ENCODE assay signal across 14 mouse cellular contexts in genomic region chr11:107103224-107103589, GRCm38 (mm10). TPM values are rescaled to one million over a fixed set of nuclear protein-coding genes. Genes with fewer than 3 reads are reported as not detected.
DNase-seq lines count a peak whose midpoint lies in the region; ATAC-seq and TF ChIP-seq lines count a peak whose summit lies in the region.
"Had no signal": no experiment of that assay in that cellular context is flagged by ENCODE, and none has a peak within 500 bp of the region (broad histone marks: within the 10 kb centered on the region; RNA-seq: fewer than 3 reads in every experiment).

No protein-coding gene starts in this region.

- intact Hi-C loops in heart, postnatal 10 days (cut with DNase I), result no loop called here

- no peak for TF ChIP-seq POLR2A in thymus, adult 2 months (IDR thresholded peaks at IDR 0.05; ENCODE audit: control insufficient read depth, extremely low read depth, insufficient read depth, low read length, poor library complexity)

- H3K9me3 ChIP-seq in heart, embryonic 16.5 days (replicated peaks; ENCODE audit: control insufficient read depth, low read length), result no peaks in the 10 kb centered on the region
- H3K9me3 ChIP-seq in intestine, embryonic 16.5 days (ENCODE audit: control insufficient read depth, low read length), result no peaks in the 10 kb centered on the region
- H3K9me3 ChIP-seq: embryonic facial prominence, embryonic 15.5 days; forebrain, embryonic 15.5 days; hindbrain, embryonic 12.5 days; limb, embryonic 12.5 days had no signal

- no peaks in the 10 kb centered on the region for H3K27me3 ChIP-seq in heart, embryonic 16.5 days (ENCODE audit: control insufficient read depth, insufficient read depth, low read length)
- H3K27me3 ChIP-seq in thymus, adult 2 months (ENCODE audit: control insufficient read depth, insufficient read depth, low read length), result no peaks in the 10 kb centered on the region
- H3K27me3 ChIP-seq in intestine, embryonic 16.5 days (replicated peaks; ENCODE audit: control insufficient read depth, insufficient read depth, low read length), result no peaks in the 10 kb centered on the region
- H3K27me3 ChIP-seq: embryonic facial prominence, embryonic 15.5 days; forebrain, embryonic 15.5 days; hindbrain, embryonic 12.5 days; limb, embryonic 12.5 days had no signal

- H3K9ac ChIP-seq in heart, embryonic 16.5 days (ENCODE audit: low read length), result no peak overlapping the region
- H3K9ac ChIP-seq in intestine, embryonic 16.5 days (ENCODE audit: low read depth, low read length), result no peak overlapping the region
- H3K9ac ChIP-seq: embryonic facial prominence, embryonic 15.5 days; forebrain, embryonic 15.5 days; hindbrain, embryonic 12.5 days; limb, embryonic 12.5 days had no signal

- no peak for DNase-seq in heart, postnatal 10 days
- no peak for DNase-seq in thymus, adult 2 months
- no peak for DNase-seq in thymus, postnatal 25 days
- DNase-seq in cerebellum, adult 9-11 months, result no peak
- no peak for DNase-seq in spleen, postnatal 14 days (ENCODE audit: low spot score in 2 of 2)
- no peak for DNase-seq in embryo, embryonic 11 days
- DNase-seq: adrenal gland, postnatal 25 days; kidney, postnatal 14 days had no signal

- 47% methylated on average over 2 of the region's 2 CpGs for WGBS in heart, embryonic 16.5 days
- WGBS in thymus, adult 2 months, result 50% methylated on average over 2 of the region's 2 CpGs
- 46% methylated on average over 2 of the region's 2 CpGs for WGBS in intestine, embryonic 16.5 days

- no peak for ATAC-seq in heart, embryonic 16.5 days (replicated peaks; ENCODE audit: extremely low read depth, insufficient read depth, low FRiP score)
- no peak for ATAC-seq in intestine, embryonic 16.5 days
- ATAC-seq: forebrain, embryonic 15.5 days had no signal

- peaks cover 36% of the 10 kb centered on the region for H3K4me1 ChIP-seq in heart, embryonic 16.5 days (ENCODE audit: control insufficient read depth, insufficient read depth, low read length)
- H3K4me1 ChIP-seq in thymus, adult 2 months (replicated peaks; ENCODE audit: control insufficient read depth, insufficient read depth, low read length), result peaks cover 41% of the 10 kb centered on the region
- H3K4me1 ChIP-seq in intestine, embryonic 16.5 days (ENCODE audit: control insufficient read depth, insufficient read depth, low read length), result peaks cover 21% of the 10 kb centered on the region

- H3K27ac ChIP-seq in heart, embryonic 16.5 days (ENCODE audit: low read length), result peak overlapping the region; percentile 36
- H3K27ac ChIP-seq in thymus, adult 2 months (ENCODE audit: control insufficient read depth, insufficient read depth, low read length), result peak overlapping the region; percentile 87
- peak overlapping the region; percentile 10; the same call in 1 of the 2 replicates for H3K27ac ChIP-seq in intestine, embryonic 16.5 days (ENCODE audit: low read length)
- H3K27ac ChIP-seq: embryonic facial prominence, embryonic 15.5 days; forebrain, embryonic 15.5 days; hindbrain, embryonic 12.5 days; limb, embryonic 12.5 days had no signal

- H3K4me3 ChIP-seq in heart, embryonic 16.5 days (ENCODE audit: low read length), result no peak overlapping the region
- H3K4me3 ChIP-seq in thymus, adult 2 months (ENCODE audit: control insufficient read depth, insufficient read depth, low read length), result no peak overlapping the region
- H3K4me3 ChIP-seq in intestine, embryonic 16.5 days (ENCODE audit: low read length), result no peak overlapping the region
- H3K4me3 ChIP-seq: embryonic facial prominence, embryonic 15.5 days; forebrain, embryonic 15.5 days; hindbrain, embryonic 12.5 days; limb, embryonic 12.5 days had no signal

- H3K36me3 ChIP-seq in heart, embryonic 16.5 days (ENCODE audit: control insufficient read depth, insufficient read depth), result peaks cover 12% of the 10 kb centered on the region
- H3K36me3 ChIP-seq in thymus, adult 2 months (ENCODE audit: control insufficient read depth, insufficient read depth, low read length), result peaks cover 14% of the 10 kb centered on the region
- H3K36me3 ChIP-seq in intestine, embryonic 16.5 days (ENCODE audit: control insufficient read depth, insufficient read depth, low read length), result peaks cover 3% of the 10 kb centered on the region; the same call in 1 of the 2 replicates

- H3K4me2 ChIP-seq in heart, embryonic 16.5 days (ENCODE audit: low read depth, low read length), result no peak overlapping the region
- no peak overlapping the region for H3K4me2 ChIP-seq in intestine, embryonic 16.5 days (ENCODE audit: low read depth, low read length)
- H3K4me2 ChIP-seq: embryonic facial prominence, embryonic 15.5 days; forebrain, embryonic 15.5 days; hindbrain, embryonic 12.5 days; limb, embryonic 12.5 days had no signal

- no peak for TF ChIP-seq CTCF in thymus, adult 2 months (IDR thresholded peaks at IDR 0.05; ENCODE audit: borderline replicate concordance, control insufficient read depth, extremely low read depth, insufficient read depth, low read length, poor library complexity)

RNA-seq across cellular contexts. Expression of gene Bptf, which starts 28.7 kb away (rescaled TPM):
- 17.8 and 18.4 TPM in 2 replicates for polyA plus RNA-seq in heart, embryonic 16.5 days (2015; fragmentation: Nextera tagmentation; extraction: Ambion mirVana)
- total RNA-seq in heart, postnatal 10 days (2021), result 10 to 100 TPM; 35.5 to 40.9 TPM
- 58.4 and 66.1 TPM in 2 replicates for polyA plus RNA-seq in thymus, adult 2 months (2012; rRNA removed)
- 16.8 and 19.1 TPM in 2 replicates for polyA plus RNA-seq in intestine, embryonic 16.5 days (2015; fragmentation: Nextera tagmentation; extraction: Ambion mirVana)

Comparison
In these comparisons a context has a peak if more than half of its experiments do, and no peak if none do; other contexts are left out.
1. H3K27ac ChIP-seq: peak in every context shown above with its lines; median percentile 87 in thymus, adult 2 months; 36 in heart, embryonic 16.5 days; 10 in intestine, embryonic 16.5 days.